Mouse (Mus musculus): ENCODE results near the gene Lactb. TPM values are rescaled to one million over a fixed set of nuclear protein-coding genes. Genes with fewer than 3 reads are reported as not detected.
"Not testable (repeated sequence)": the region's sequence is repeated elsewhere in the genome, so short reads cannot be mapped to it uniquely, and the experiment has no call there.

Gene Lactb
- polyA plus RNA-seq, 1 experiment from 2014 or later: 13.9 TPM

GRCm38 (mm10) chr9:66917216-66917891, 57.9 kb downstream of the Lactb start:
- no peak overlapping the region for H3K9ac ChIP-seq

DNA sequence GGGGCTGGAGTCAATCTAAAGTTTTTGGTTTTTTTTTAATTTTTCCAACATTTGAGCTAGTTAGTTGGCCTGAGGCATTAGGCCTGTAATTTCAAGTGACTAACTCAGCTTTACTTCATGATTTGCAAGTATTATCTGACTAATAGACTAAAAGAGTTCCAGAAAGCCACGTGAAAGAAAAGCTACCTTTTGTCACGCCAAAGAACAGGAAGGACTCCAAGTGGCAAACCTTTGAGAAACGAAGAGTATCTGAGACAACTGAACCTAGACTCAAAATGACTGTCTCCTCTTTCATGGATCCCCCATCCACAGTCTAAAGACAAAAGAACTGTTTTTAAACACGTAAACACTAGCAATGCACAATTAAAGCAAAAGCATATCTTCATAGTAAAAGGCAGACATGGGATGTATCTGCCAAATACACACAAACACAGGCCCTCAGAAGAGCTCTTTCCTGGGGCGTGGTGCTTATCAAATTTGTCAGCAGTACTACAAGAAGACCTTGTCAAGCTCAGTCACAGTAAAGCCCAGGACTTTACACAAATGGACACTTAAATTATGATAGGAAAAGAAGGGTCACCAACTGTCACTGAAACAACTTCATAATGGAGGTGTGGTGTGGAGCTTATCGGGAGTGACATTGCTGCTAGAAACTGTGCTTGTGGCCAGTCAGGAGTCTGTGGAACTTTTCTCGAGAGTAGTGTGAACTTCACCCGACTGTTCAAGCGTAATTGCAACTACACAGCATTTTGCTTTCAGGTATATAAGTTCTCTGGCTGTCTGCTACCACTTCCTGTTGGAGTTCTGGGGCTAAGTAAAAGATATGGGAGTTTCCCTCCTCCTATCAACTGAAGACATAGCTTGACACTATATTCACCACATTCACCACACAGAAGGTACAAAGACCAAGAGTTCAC, 59.2 kb downstream of the Lactb start:
- ATAC-seq (ENCODE audit: low FRiP score, low read depth): no peak
- H3K27me3 ChIP-seq (replicated peaks): no peaks in the 10 kb centered on the region
- no peak overlapping the region for H3K27ac ChIP-seq
- no peaks in the 10 kb centered on the region for H3K9me3 ChIP-seq
- H3K9ac ChIP-seq: no peak overlapping the region
- H3K4me3 ChIP-seq: no peak overlapping the region
- H3K36me3 ChIP-seq: no peaks in the 10 kb centered on the region
- H3K4me1 ChIP-seq: peaks cover 5% of the 10 kb centered on the region; the same call in 1 of the 2 replicates
- 89% methylated on average over 9 of the region's 9 CpGs for WGBS
- H3K4me2 ChIP-seq (replicated peaks): no peak overlapping the region

More at GRCm38 (mm10) chr9:66917216-66917891, 57.9 kb downstream of the Lactb start:
- H3K27ac ChIP-seq: no peak overlapping the region
- H3K27me3 ChIP-seq (replicated peaks): no peaks in the 10 kb centered on the region
- no peak overlapping the region for H3K4me3 ChIP-seq
- no peaks in the 10 kb centered on the region for H3K9me3 ChIP-seq
- WGBS: 93% methylated on average over 8 of the region's 8 CpGs
- H3K4me1 ChIP-seq: peaks cover 3% of the 10 kb centered on the region; the same call in 1 of the 2 replicates
- no peaks in the 10 kb centered on the region for H3K36me3 ChIP-seq
- no peak for ATAC-seq (ENCODE audit: low FRiP score, low read depth)
- H3K4me2 ChIP-seq (replicated peaks): no peak overlapping the region

DNA sequence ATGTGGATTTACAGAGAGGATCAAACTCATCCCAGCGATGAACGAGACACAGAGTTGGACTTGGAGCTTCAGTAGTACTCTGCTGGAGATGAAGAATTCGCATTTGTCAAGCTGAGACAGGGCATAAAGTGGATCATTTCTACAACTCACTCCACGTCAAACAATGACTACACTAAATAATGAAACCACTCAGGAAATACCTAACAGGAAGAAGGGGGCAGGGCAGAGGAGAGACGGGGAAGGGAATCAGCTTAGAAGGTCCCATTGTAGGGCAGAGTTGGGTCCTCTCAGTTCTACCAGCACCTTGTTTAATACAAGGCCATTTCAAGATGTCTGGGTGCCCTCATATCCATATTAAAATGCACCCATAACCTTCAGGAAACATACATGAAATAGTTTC, 59.9 kb downstream of the Lactb start:
- no peak overlapping the region for H3K4me2 ChIP-seq (replicated peaks)
- H3K4me3 ChIP-seq: no peak overlapping the region
- H3K27me3 ChIP-seq (replicated peaks): no peaks in the 10 kb centered on the region
- no peak overlapping the region for H3K9ac ChIP-seq
- H3K4me1 ChIP-seq: peaks cover 5% of the 10 kb centered on the region; the same call in 1 of the 2 replicates
- H3K9me3 ChIP-seq: no peaks in the 10 kb centered on the region
- no peak for ATAC-seq (ENCODE audit: low FRiP score, low read depth)
- WGBS: 88% methylated on average over 5 of the region's 5 CpGs
- H3K27ac ChIP-seq: no peak overlapping the region
- H3K36me3 ChIP-seq: no peaks in the 10 kb centered on the region

- H3K27ac ChIP-seq: no peak overlapping the region
- H3K4me1 ChIP-seq: peaks cover 5% of the 10 kb centered on the region; the same call in 1 of the 2 replicates
- ATAC-seq (ENCODE audit: low FRiP score, low read depth): no peak
- H3K27me3 ChIP-seq (replicated peaks): no peaks in the 10 kb centered on the region
- no peaks in the 10 kb centered on the region for H3K9me3 ChIP-seq
- no peak overlapping the region for H3K9ac ChIP-seq
- no peak overlapping the region for H3K4me2 ChIP-seq (replicated peaks)
- WGBS: 94% methylated on average over 3 of the region's 3 CpGs
- no peak overlapping the region for H3K4me3 ChIP-seq
- H3K36me3 ChIP-seq: no peaks in the 10 kb centered on the region
These were observed 60.7 kb downstream of the Lactb start for GRCm38 (mm10) chr9:66914540-66914939.

- H3K27me3 ChIP-seq (replicated peaks); H3K36me3 ChIP-seq; H3K4me1 ChIP-seq; H3K4me2 ChIP-seq (replicated peaks); H3K4me3 ChIP-seq; H3K9ac ChIP-seq; H3K27ac ChIP-seq; H3K9me3 ChIP-seq; ATAC-seq (ENCODE audit: low FRiP score, low read depth): not testable (repeated sequence)
- 95% methylated on average over 5 of the region's 5 CpGs for WGBS
These were observed 61.9 kb downstream of the Lactb start for GRCm38 (mm10) chr9:66913254-66913934.

DNA sequence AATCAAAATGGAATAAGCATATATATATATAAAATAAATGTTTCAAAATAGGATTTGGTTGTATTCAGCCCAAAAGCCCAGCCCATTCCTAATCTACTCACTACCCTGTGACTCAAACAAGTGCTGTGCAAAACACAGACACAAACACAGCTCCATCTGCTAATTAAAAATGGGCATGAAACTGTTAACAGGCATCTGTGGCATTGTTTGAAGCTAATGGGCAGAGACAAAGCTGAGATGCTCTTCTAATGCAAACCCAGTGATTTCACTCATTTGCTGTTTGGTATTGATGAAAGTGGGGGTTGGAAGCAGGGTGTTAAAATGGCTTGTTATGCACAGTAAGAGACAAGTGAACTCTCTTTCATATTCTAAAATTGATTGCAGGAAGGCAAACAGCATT, 63.0 kb downstream of the Lactb start:
- no peak for ATAC-seq (ENCODE audit: low FRiP score, low read depth)
- peaks cover 5% of the 10 kb centered on the region; the same call in 1 of the 2 replicates for H3K4me1 ChIP-seq
- H3K27ac ChIP-seq: no peak overlapping the region

DNA sequence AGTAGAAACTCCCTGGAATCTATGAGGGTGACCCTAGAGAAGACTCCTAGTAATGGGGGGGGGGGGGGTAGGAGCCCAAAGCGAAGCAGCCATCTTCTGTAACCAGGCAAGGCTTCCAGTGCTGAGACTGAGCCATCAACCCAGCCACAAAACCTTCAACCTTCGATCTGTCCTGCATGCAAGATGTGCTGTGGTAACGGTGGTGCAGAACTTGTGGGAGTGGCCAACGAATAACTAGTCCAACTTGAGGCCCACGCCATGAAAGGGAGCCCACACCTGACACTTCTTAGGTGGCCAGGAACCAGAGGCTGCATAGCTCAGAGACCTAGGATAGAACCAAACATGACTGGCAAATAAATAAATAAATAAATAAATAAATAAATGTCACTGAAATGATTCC, 64.6 kb downstream of the Lactb start:
- no peak overlapping the region for H3K4me2 ChIP-seq (replicated peaks)
- 88% methylated on average over 5 of the region's 5 CpGs for WGBS
- no peaks in the 10 kb centered on the region for H3K36me3 ChIP-seq
- peaks cover 8% of the 10 kb centered on the region; the same call in 1 of the 2 replicates for H3K4me1 ChIP-seq
- ATAC-seq (ENCODE audit: low FRiP score, low read depth): no peak
- no peaks in the 10 kb centered on the region for H3K27me3 ChIP-seq (replicated peaks)
- H3K27ac ChIP-seq: no peak overlapping the region
- H3K4me3 ChIP-seq: no peak overlapping the region
- H3K9ac ChIP-seq: no peak overlapping the region
- no peaks in the 10 kb centered on the region for H3K9me3 ChIP-seq

More for the DNA sequence above, 63.0 kb downstream of the Lactb start:
- no peak overlapping the region for H3K4me2 ChIP-seq (replicated peaks)
- no peaks in the 10 kb centered on the region for H3K36me3 ChIP-seq
- H3K9ac ChIP-seq: no peak overlapping the region
- no peaks in the 10 kb centered on the region for H3K27me3 ChIP-seq (replicated peaks)
- H3K9me3 ChIP-seq: no peaks in the 10 kb centered on the region
- no peak overlapping the region for H3K4me3 ChIP-seq

DNA sequence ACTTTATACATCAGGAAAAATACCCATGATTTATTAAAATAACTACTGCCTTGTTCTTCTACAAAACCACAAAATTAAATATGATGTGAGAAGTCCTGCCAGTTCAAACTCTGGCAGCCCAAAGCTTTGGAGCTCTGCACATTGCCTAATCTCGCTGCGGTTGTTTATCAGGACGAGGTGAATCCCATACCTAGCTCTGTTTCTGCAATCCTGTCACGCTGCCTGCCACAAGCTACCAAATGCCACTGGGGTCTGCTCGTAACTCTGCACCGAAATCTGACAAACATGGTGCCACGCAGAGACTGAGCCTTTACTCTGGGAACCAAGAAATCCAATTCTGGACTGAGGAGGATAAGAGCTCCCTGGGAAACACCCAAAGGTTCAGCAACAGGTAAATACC, 65.4 kb downstream of the Lactb start:
- Histone ChIP-seq H3K4me3 (no peak overlapping the region), H3K27ac (no peak overlapping the region), H3K9ac (no peak overlapping the region), H3K36me3 (no peaks in the 10 kb centered on the region), H3K4me2 (replicated peaks) (no peak overlapping the region), H3K9me3 (no peaks in the 10 kb centered on the region), H3K27me3 (replicated peaks) (no peaks in the 10 kb centered on the region), H3K4me1 (peaks cover 8% of the 10 kb centered on the region; the same call in 1 of the 2 replicates)
- WGBS: 86% methylated on average over 7 of the region's 7 CpGs
- no peak for ATAC-seq (ENCODE audit: low FRiP score, low read depth)

- Histone ChIP-seq H3K9ac (no peak overlapping the region), H3K9me3 (no peaks in the 10 kb centered on the region), H3K27ac (no peak overlapping the region), H3K36me3 (no peaks in the 10 kb centered on the region), H3K4me1 (peaks cover 8% of the 10 kb centered on the region; the same call in 1 of the 2 replicates), H3K27me3 (replicated peaks) (no peaks in the 10 kb centered on the region), H3K4me2 (replicated peaks) (no peak overlapping the region), H3K4me3 (no peak overlapping the region)
- WGBS: 89% methylated on average over 5 of the region's 5 CpGs
- no peak for ATAC-seq (ENCODE audit: low FRiP score, low read depth)
These were observed 67.4 kb downstream of the Lactb start for GRCm38 (mm10) chr9:66907746-66908397.

- Histone ChIP-seq H3K9ac (no peak overlapping the region), H3K4me2 (replicated peaks) (no peak overlapping the region), H3K27me3 (replicated peaks) (no peaks in the 10 kb centered on the region), H3K4me3 (no peak overlapping the region), H3K9me3 (no peaks in the 10 kb centered on the region), H3K4me1 (peaks cover 4% of the 10 kb centered on the region; the same call in 1 of the 2 replicates), H3K27ac (no peak overlapping the region), H3K36me3 (no peaks in the 10 kb centered on the region)
- WGBS: 93% methylated on average over 8 of the region's 8 CpGs
- ATAC-seq (ENCODE audit: low FRiP score, low read depth): no peak
These were observed 68.2 kb downstream of the Lactb start for GRCm38 (mm10) chr9:66907126-66907525.

GRCm38 (mm10) chr9:66905990-66906389, 69.3 kb downstream of the Lactb start:
- Histone ChIP-seq H3K9ac (no peak overlapping the region), H3K9me3 (no peaks in the 10 kb centered on the region), H3K36me3 (no peaks in the 10 kb centered on the region), H3K27me3 (replicated peaks) (no peaks in the 10 kb centered on the region), H3K4me2 (replicated peaks) (no peak overlapping the region), H3K4me3 (no peak overlapping the region), H3K27ac (no peak overlapping the region), H3K4me1 (peaks cover 4% of the 10 kb centered on the region; the same call in 1 of the 2 replicates)
- ATAC-seq (ENCODE audit: low FRiP score, low read depth): no peak
- WGBS: 82% methylated on average over 9 of the region's 9 CpGs

All from neural tube, embryonic 12.5 days (tissue).